Mouse (Mus musculus): ENCODE measurements around the gene 1300017J02Rik. TPM values are rescaled to one million over a fixed set of nuclear protein-coding genes. Genes with fewer than 3 reads are reported as not detected.
"Not testable (repeated sequence)": the region's sequence is repeated elsewhere in the genome, so short reads cannot be mapped to it uniquely, and the experiment has no call there.

Gene 1300017J02Rik
- not detected in 2 replicates for polyA plus RNA-seq (2012; ENCODE audit: insufficient read depth, insufficient read length, missing spikeins)

DNA sequence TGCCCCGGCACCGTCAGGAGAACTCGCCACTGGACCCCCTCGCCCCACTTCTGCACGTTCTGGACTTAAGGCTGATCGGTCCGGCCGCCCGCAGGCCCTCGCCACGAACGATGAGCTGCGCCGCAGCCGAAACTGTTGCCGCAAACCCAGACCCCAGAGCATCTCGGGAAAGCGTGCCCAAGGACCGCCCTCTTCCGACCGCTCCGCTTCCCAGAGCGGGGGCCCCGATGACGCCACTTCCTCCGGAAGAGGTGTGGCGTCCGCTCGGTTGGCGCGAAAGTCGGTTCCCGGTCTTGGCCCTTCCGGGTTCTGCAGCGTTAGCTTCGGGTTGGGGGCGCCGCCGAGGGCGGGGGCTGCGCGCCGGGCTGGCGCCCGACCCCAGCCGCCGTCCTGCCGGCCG is at the start of gene 1300017J02Rik, which contains the start of gene Topbp1:
Gene 1300017J02Rik (minus strand): TSS at position 156 of the 400 bp plus-strand sequence.
Gene Topbp1 (plus strand): TSS at position 289 of the 400 bp plus-strand sequence.
- Histone ChIP-seq H3K4me1 (ENCODE audit: control insufficient read depth, insufficient read depth, low read length) (peaks cover 3% of the 10 kb centered on the region; the same call in 1 of the 2 replicates), H3K27ac (ENCODE audit: insufficient read depth, low read depth, low read length) (peak within 1 kb of the TSS; percentile 71)

DNA sequence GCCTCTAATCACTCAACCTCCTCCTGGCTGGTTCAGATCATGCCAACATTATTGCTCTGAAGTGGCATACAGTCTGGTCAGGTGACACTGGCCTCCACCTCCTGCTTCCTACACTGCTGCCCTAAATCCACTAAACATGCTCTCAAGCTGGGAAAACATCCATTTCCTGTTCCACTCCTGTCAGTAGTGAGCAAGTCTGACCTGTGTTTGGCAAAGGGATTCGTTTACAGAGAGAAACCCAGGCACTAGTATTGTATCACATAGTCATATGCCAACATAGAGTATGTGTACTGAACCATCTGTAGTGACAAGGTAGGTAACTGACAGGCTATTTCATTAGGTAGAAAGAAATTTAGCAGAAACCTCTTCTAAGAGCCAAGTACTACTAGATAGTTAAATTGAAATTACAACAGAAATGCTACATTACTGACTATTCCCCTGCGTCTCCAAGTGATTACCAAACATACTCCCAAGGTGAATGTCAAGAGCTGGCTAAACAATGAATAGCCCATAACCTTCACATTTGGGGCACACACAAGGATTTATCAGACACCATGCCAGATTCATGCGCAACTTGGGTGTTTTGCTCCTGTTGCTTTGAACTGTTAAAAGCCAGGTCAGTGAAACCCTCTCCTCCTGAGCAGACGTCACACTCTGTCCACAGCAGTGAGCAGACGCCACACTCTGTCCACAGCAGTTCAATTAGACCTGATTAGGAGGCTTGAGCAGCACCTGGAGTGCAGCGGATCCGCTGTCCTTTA is 48.8 kb upstream of the 1300017J02Rik start:
- H3K4me3 ChIP-seq (ENCODE audit: insufficient read depth, low read length); H3K4me1 ChIP-seq (ENCODE audit: control insufficient read depth, insufficient read depth, low read length); H3K27ac ChIP-seq (ENCODE audit: insufficient read depth, low read depth, low read length): not testable (repeated sequence)

More for the DNA sequence above, at the start of gene 1300017J02Rik, which contains the start of gene Topbp1:
- TF ChIP-seq POLR2A (IDR thresholded peaks at IDR 0.05; ENCODE audit: borderline replicate concordance, low read depth, low read length), result peak; percentile 81; the same call in 1 of the 2 replicates
- no peak for TF ChIP-seq CTCF (IDR thresholded peaks at IDR 0.05; ENCODE audit: low read depth, low read length)
- H3K4me3 ChIP-seq (ENCODE audit: insufficient read depth, low read length), result peak within 1 kb of the TSS; percentile 83

DNA sequence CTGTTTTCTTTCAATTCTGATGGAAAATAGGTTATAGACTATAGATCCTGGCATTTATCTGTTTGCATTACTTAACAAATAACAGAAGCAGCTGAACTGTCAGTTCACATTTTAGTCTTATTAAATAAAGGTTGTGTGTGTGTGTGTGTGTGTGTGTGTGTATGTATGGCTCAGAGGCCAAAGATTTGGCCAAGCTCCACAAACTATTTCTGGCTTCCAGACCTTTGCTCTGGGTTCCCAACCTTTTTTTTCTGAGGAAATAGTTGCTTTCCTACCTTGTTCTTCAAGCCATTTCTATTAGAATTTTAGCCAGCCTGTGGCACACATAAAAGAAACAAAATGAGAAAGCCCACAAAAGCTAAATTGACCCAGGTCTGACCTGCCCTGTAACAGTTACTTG is 43.9 kb upstream of the 1300017J02Rik start:
- H3K27ac ChIP-seq (ENCODE audit: insufficient read depth, low read depth, low read length), result no peak overlapping the region
- TF ChIP-seq CTCF (IDR thresholded peaks at IDR 0.05; ENCODE audit: low read depth, low read length) (no peak), POLR2A (IDR thresholded peaks at IDR 0.05; ENCODE audit: borderline replicate concordance, low read depth, low read length) (no peak)
- no peak overlapping the region for H3K4me3 ChIP-seq (ENCODE audit: insufficient read depth, low read length)
- H3K4me1 ChIP-seq (ENCODE audit: control insufficient read depth, insufficient read depth, low read length), result peaks cover 11% of the 10 kb centered on the region

GRCm38 (mm10) chr9:103347996-103348490 is 43.2 kb upstream of the 1300017J02Rik start:
- no peak overlapping the region for H3K27ac ChIP-seq (ENCODE audit: insufficient read depth, low read depth, low read length)
- TF ChIP-seq POLR2A (IDR thresholded peaks at IDR 0.05; ENCODE audit: borderline replicate concordance, low read depth, low read length) (no peak), CTCF (IDR thresholded peaks at IDR 0.05; ENCODE audit: low read depth, low read length) (no peak)
- H3K4me1 ChIP-seq (ENCODE audit: control insufficient read depth, insufficient read depth, low read length), result peaks cover 11% of the 10 kb centered on the region
- no peak overlapping the region for H3K4me3 ChIP-seq (ENCODE audit: insufficient read depth, low read length)

- Histone ChIP-seq H3K4me3 (ENCODE audit: insufficient read depth, low read length) (no peak overlapping the region), H3K27ac (ENCODE audit: insufficient read depth, low read depth, low read length) (peak overlapping the region; percentile 79), H3K4me1 (ENCODE audit: control insufficient read depth, insufficient read depth, low read length) (peaks cover 13% of the 10 kb centered on the region)
- TF ChIP-seq POLR2A (IDR thresholded peaks at IDR 0.05; ENCODE audit: borderline replicate concordance, low read depth, low read length) (no peak), CTCF (IDR thresholded peaks at IDR 0.05; ENCODE audit: low read depth, low read length) (no peak)
These were observed 42.2 kb upstream of the 1300017J02Rik start for GRCm38 (mm10) chr9:103347045-103347444.

DNA sequence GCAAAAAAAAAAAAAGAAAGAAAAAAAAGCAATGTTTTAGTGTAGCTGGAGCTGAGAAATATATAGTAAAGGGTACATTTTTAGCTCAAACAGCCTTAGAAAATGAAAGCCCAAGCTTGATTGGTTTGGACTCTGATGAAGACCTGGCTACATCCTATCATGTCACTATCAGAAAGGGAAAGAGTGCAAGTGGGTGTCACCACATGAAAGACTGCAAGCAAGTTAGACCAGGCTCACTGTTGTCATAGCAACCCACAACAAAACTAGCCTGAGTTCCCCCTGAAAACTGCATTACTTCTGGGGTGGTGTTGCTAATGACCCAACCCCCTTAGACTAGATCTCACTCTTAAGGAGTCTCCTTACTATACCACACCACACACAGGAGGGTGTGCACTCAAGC is 32.0 kb upstream of the 1300017J02Rik start:
- Histone ChIP-seq H3K4me1 (ENCODE audit: control insufficient read depth, insufficient read depth, low read length) (peaks cover 19% of the 10 kb centered on the region), H3K27ac (ENCODE audit: insufficient read depth, low read depth, low read length) (peak overlapping the region; percentile 63), H3K4me3 (ENCODE audit: insufficient read depth, low read length) (no peak overlapping the region)
- no peak for TF ChIP-seq POLR2A (IDR thresholded peaks at IDR 0.05; ENCODE audit: borderline replicate concordance, low read depth, low read length)
- no peak for TF ChIP-seq CTCF (IDR thresholded peaks at IDR 0.05; ENCODE audit: low read depth, low read length)

- TF ChIP-seq CTCF (IDR thresholded peaks at IDR 0.05; ENCODE audit: low read depth, low read length) (no peak), POLR2A (IDR thresholded peaks at IDR 0.05; ENCODE audit: borderline replicate concordance, low read depth, low read length) (no peak)
- Histone ChIP-seq H3K27ac (ENCODE audit: insufficient read depth, low read depth, low read length) (no peak overlapping the region), H3K4me1 (ENCODE audit: control insufficient read depth, insufficient read depth, low read length) (peaks cover 18% of the 10 kb centered on the region), H3K4me3 (ENCODE audit: insufficient read depth, low read length) (no peak overlapping the region)
These were observed 27.8 kb upstream of the 1300017J02Rik start for GRCm38 (mm10) chr9:103332663-103333062.

DNA sequence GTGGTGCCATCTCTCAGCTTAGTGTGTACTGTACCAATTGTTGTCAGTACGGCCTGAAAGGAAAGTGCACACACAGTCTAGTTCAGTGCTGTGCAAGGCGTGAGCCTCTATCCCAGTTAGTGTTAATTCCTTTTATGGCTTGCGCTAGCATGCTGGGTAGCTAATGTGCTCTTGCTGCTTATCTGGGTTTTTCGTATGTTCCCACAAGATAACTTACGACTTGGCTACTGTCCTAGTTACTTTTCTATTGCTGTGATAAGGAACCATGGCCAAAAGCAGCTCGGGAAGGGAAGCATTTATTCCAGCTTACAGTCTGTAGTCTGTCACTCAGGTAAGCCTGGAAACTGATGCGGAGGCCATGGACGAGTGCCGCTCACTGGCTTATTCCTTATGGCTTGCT is 21.6 kb upstream of the 1300017J02Rik start:
- H3K27ac ChIP-seq (ENCODE audit: insufficient read depth, low read depth, low read length), result no peak overlapping the region
- H3K4me3 ChIP-seq (ENCODE audit: insufficient read depth, low read length), result no peak overlapping the region
- H3K4me1 ChIP-seq (ENCODE audit: control insufficient read depth, insufficient read depth, low read length), result no peaks in the 10 kb centered on the region
- TF ChIP-seq POLR2A (IDR thresholded peaks at IDR 0.05; ENCODE audit: borderline replicate concordance, low read depth, low read length), result no peak
- no peak for TF ChIP-seq CTCF (IDR thresholded peaks at IDR 0.05; ENCODE audit: low read depth, low read length)

DNA sequence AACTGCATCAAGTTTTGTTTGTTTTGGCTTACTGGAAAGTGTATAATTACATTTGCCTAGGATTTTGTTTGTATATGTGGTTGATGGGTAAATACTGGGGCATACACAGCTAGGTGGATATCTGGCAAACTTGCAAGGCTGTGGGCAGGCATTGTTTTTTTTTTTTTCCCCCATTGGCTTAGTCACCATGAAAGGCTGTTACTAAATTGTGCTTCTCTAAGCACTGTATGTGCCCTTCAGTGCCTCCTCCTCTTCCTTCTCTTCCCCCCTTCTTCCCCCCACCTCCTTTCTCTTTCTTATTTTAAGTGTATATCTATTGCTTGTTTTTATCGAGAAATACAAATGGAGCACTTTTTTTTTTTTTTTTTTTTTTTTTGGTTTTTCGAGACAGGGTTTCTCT is 19.8 kb upstream of the 1300017J02Rik start:
- Histone ChIP-seq H3K27ac (ENCODE audit: insufficient read depth, low read depth, low read length) (no peak overlapping the region), H3K4me3 (ENCODE audit: insufficient read depth, low read length) (no peak overlapping the region), H3K4me1 (ENCODE audit: control insufficient read depth, insufficient read depth, low read length) (no peaks in the 10 kb centered on the region)
- TF ChIP-seq CTCF (IDR thresholded peaks at IDR 0.05; ENCODE audit: low read depth, low read length) (no peak), POLR2A (IDR thresholded peaks at IDR 0.05; ENCODE audit: borderline replicate concordance, low read depth, low read length) (no peak)

DNA sequence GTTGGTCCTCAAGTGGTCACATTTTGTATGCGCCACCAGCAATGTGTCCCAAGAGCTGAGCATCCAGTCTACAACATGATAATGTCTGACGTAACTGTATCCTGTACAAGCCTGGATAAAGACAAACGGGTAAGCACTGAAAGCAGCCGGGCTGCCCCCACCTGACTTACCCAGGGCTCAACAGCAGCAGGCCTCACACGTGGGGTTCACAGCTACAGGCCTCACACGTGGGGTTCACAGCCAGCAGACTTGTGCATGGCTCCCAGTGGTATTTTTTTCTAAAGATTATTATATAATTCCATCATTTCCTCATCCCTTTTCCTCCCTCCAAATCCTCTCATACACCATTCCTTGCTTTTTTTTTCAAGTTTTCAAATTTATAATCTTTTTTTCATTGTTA is 5.0 kb upstream of the 1300017J02Rik start:
- TF ChIP-seq CTCF (IDR thresholded peaks at IDR 0.05; ENCODE audit: low read depth, low read length), result no peak
- TF ChIP-seq POLR2A (IDR thresholded peaks at IDR 0.05; ENCODE audit: borderline replicate concordance, low read depth, low read length), result no peak
- H3K27ac ChIP-seq (ENCODE audit: insufficient read depth, low read depth, low read length), result no peak overlapping the region
- peaks cover 3% of the 10 kb centered on the region; the same call in 1 of the 2 replicates for H3K4me1 ChIP-seq (ENCODE audit: control insufficient read depth, insufficient read depth, low read length)
- H3K4me3 ChIP-seq (ENCODE audit: insufficient read depth, low read length), result no peak overlapping the region
